Comparison of ENCODE assay signal across 28 mouse cellular contexts in genomic region chr7:58093523-58093922, GRCm38 (mm10).
"Had no signal": no experiment of that assay in that cellular context is flagged by ENCODE, and none has a peak within 500 bp of the region (broad histone marks: within the 10 kb centered on the region; RNA-seq: fewer than 3 reads in every experiment).

No protein-coding gene starts in this region.

- H3K27me3 ChIP-seq: heart, embryonic 13.5 days; heart, embryonic 15.5 days; hindbrain, embryonic 12.5 days; intestine, embryonic 15.5 days; limb, embryonic 12.5 days; liver, embryonic 13.5 days; liver, embryonic 15.5 days had no signal

- H3K4me2 ChIP-seq: heart, embryonic 13.5 days; heart, embryonic 15.5 days; hindbrain, embryonic 12.5 days; hindbrain, embryonic 14.5 days; intestine, embryonic 15.5 days; limb, embryonic 12.5 days; liver, embryonic 11.5 days; liver, embryonic 13.5 days; liver, embryonic 15.5 days had no signal

- H3K27ac ChIP-seq: heart, embryonic 10.5 days; heart, embryonic 13.5 days; heart, embryonic 15.5 days; hindbrain, embryonic 12.5 days; hindbrain, embryonic 14.5 days; intestine, embryonic 15.5 days; layer of hippocampus, adult 2 months; left cerebral cortex, adult 2 months; limb, embryonic 10.5 days; limb, embryonic 12.5 days; liver, embryonic 13.5 days; liver, embryonic 15.5 days had no signal

- ATAC-seq: hindbrain, embryonic 16.5 days; inflammation-experienced regulatory T-cells, adult 6 months; intestine, embryonic 15.5 days; intestine, postnatal 0 days; liver, postnatal 0 days had no signal

- H3K9me3 ChIP-seq: heart, embryonic 10.5 days; heart, embryonic 13.5 days; heart, embryonic 15.5 days; hindbrain, embryonic 12.5 days; intestine, embryonic 15.5 days; limb, embryonic 10.5 days; limb, embryonic 12.5 days; liver, embryonic 13.5 days; liver, embryonic 15.5 days had no signal

- H3K9ac ChIP-seq: heart, embryonic 13.5 days; heart, embryonic 15.5 days; hindbrain, embryonic 12.5 days; hindbrain, embryonic 14.5 days; intestine, embryonic 15.5 days; limb, embryonic 12.5 days; liver, embryonic 13.5 days; liver, embryonic 15.5 days; liver, postnatal 0 days had no signal

- H3K4me3 ChIP-seq: heart, embryonic 10.5 days; heart, embryonic 13.5 days; heart, embryonic 15.5 days; hindbrain, embryonic 12.5 days; intestine, embryonic 15.5 days; layer of hippocampus, adult 2 months; left cerebral cortex, adult 2 months; limb, embryonic 10.5 days; limb, embryonic 12.5 days; liver, embryonic 13.5 days; liver, embryonic 15.5 days had no signal

- H3K36me3 ChIP-seq: heart, embryonic 10.5 days; heart, embryonic 13.5 days; heart, embryonic 15.5 days; hindbrain, embryonic 12.5 days; intestine, embryonic 15.5 days; limb, embryonic 10.5 days; limb, embryonic 12.5 days; liver, embryonic 13.5 days; liver, embryonic 15.5 days had no signal

- H3K4me1 ChIP-seq: heart, embryonic 10.5 days; heart, embryonic 13.5 days; heart, embryonic 15.5 days; hindbrain, embryonic 12.5 days; intestine, embryonic 15.5 days; limb, embryonic 10.5 days; limb, embryonic 12.5 days; liver, embryonic 13.5 days; liver, embryonic 15.5 days had no signal

- DNase-seq: gastrocnemius, postnatal 10 days; gastrocnemius, postnatal 25 days; heart, adult 18-20 months; heart, postnatal 14 days; heart, postnatal 36 days; kidney, adult 18-20 months; kidney, adult 8-10 months; kidney, postnatal 10 days; kidney, postnatal 25 days; kidney, postnatal 4 days; liver; liver, embryonic 13.5 days; liver, postnatal 0 days had no signal
